Mouse (Mus musculus): ENCODE measurements around the gene Rufy4. TPM values are rescaled to one million over a fixed set of nuclear protein-coding genes. Genes with fewer than 3 reads are reported as not detected.

Gene Rufy4
- 0.31 and 0.42 TPM in 2 replicates for polyA plus RNA-seq (2015; fragmentation: Nextera tagmentation; extraction: Ambion mirVana)

- peak within 1 kb of the TSS; percentile 69 for H3K9ac ChIP-seq (replicated peaks)
- peaks cover 24% of the 10 kb centered on the region for H3K4me1 ChIP-seq (replicated peaks)
- ATAC-seq: peak; percentile 72
- 0% methylated on average over 12 of the region's 12 CpGs for WGBS
- H3K27ac ChIP-seq: no peak within 1 kb of the TSS; the same call in 1 of the 2 replicates
- H3K27me3 ChIP-seq: peaks cover 40% of the 10 kb centered on the region
- H3K36me3 ChIP-seq: no peaks in the 10 kb centered on the region
- H3K9me3 ChIP-seq: no peaks in the 10 kb centered on the region
- peak within 1 kb of the TSS; percentile 91 for H3K4me2 ChIP-seq (replicated peaks)
- H3K4me3 ChIP-seq (replicated peaks): peak within 1 kb of the TSS; percentile 51
These were observed at the start of gene Rufy4 for GRCm38 (mm10) chr1:74124991-74125552. TSS of gene Rufy4 (plus strand) at chr1:74125541.

- no peak overlapping the region for H3K27ac ChIP-seq
- ATAC-seq: no peak
These were observed 49.1 kb upstream of the Rufy4 start for GRCm38 (mm10) chr1:74076230-74076629.

GRCm38 (mm10) chr1:74077353-74077752, 48.0 kb upstream of the Rufy4 start:
- peaks cover 7% of the 10 kb centered on the region; the same call in 1 of the 2 replicates for H3K4me1 ChIP-seq (replicated peaks)
- H3K9me3 ChIP-seq: no peaks in the 10 kb centered on the region
- no peak overlapping the region for H3K4me3 ChIP-seq (replicated peaks)
- no peaks in the 10 kb centered on the region for H3K27me3 ChIP-seq
- no peak overlapping the region for H3K4me2 ChIP-seq (replicated peaks)
- H3K27ac ChIP-seq: no peak overlapping the region
- no peaks in the 10 kb centered on the region for H3K36me3 ChIP-seq
- no peak for ATAC-seq
- H3K9ac ChIP-seq (replicated peaks): no peak overlapping the region
- WGBS: 14% methylated on average over 2 of the region's 2 CpGs

More at GRCm38 (mm10) chr1:74076230-74076629, 49.1 kb upstream of the Rufy4 start:
- Histone ChIP-seq H3K9ac (replicated peaks) (no peak overlapping the region), H3K4me3 (replicated peaks) (no peak overlapping the region), H3K4me1 (replicated peaks) (no peaks in the 10 kb centered on the region), H3K36me3 (no peaks in the 10 kb centered on the region), H3K27me3 (no peaks in the 10 kb centered on the region), H3K9me3 (no peaks in the 10 kb centered on the region), H3K4me2 (replicated peaks) (no peak overlapping the region)
- WGBS: 90% methylated on average over 4 of the region's 4 CpGs

- Histone ChIP-seq H3K9ac (replicated peaks) (no peak overlapping the region), H3K4me2 (replicated peaks) (no peak overlapping the region), H3K27me3 (no peaks in the 10 kb centered on the region), H3K27ac (peak overlapping the region; percentile 32; the same call in 1 of the 2 replicates), H3K9me3 (no peaks in the 10 kb centered on the region), H3K36me3 (no peaks in the 10 kb centered on the region), H3K4me1 (replicated peaks) (peaks cover 14% of the 10 kb centered on the region; the same call in 1 of the 2 replicates), H3K4me3 (replicated peaks) (no peak overlapping the region)
- 59% methylated on average over 2 of the region's 2 CpGs for WGBS
- ATAC-seq: no peak
These were observed 43.8 kb upstream of the Rufy4 start for GRCm38 (mm10) chr1:74081573-74081989.

- peaks cover 14% of the 10 kb centered on the region; the same call in 1 of the 2 replicates for H3K4me1 ChIP-seq (replicated peaks)
- H3K9me3 ChIP-seq: no peaks in the 10 kb centered on the region
- H3K27ac ChIP-seq: no peak overlapping the region
- no peak overlapping the region for H3K4me3 ChIP-seq (replicated peaks)
- H3K4me2 ChIP-seq (replicated peaks): no peak overlapping the region
- H3K9ac ChIP-seq (replicated peaks): no peak overlapping the region
- ATAC-seq: no peak
- no peaks in the 10 kb centered on the region for H3K27me3 ChIP-seq
- WGBS: 17% methylated on average over 6 of the region's 6 CpGs
- no peaks in the 10 kb centered on the region for H3K36me3 ChIP-seq
These were observed 42.4 kb upstream of the Rufy4 start for GRCm38 (mm10) chr1:74082841-74083463.

- ATAC-seq: no peak
- H3K4me2 ChIP-seq (replicated peaks): no peak overlapping the region
- no peak overlapping the region for H3K4me3 ChIP-seq (replicated peaks)
- H3K9me3 ChIP-seq: no peaks in the 10 kb centered on the region
- 62% methylated on average over 6 of the region's 6 CpGs for WGBS
- H3K4me1 ChIP-seq (replicated peaks): peaks cover 14% of the 10 kb centered on the region; the same call in 1 of the 2 replicates
- H3K27me3 ChIP-seq: no peaks in the 10 kb centered on the region
- H3K27ac ChIP-seq: no peak overlapping the region
- no peak overlapping the region for H3K9ac ChIP-seq (replicated peaks)
- H3K36me3 ChIP-seq: no peaks in the 10 kb centered on the region
These were observed 41.2 kb upstream of the Rufy4 start for GRCm38 (mm10) chr1:74084065-74084705.

- Histone ChIP-seq H3K27me3 (no peaks in the 10 kb centered on the region), H3K36me3 (no peaks in the 10 kb centered on the region), H3K9me3 (no peaks in the 10 kb centered on the region), H3K4me3 (replicated peaks) (no peak overlapping the region), H3K27ac (no peak overlapping the region), H3K9ac (replicated peaks) (no peak overlapping the region), H3K4me2 (replicated peaks) (no peak overlapping the region), H3K4me1 (replicated peaks) (peaks cover 14% of the 10 kb centered on the region; the same call in 1 of the 2 replicates)
- 52% methylated on average over 5 of the region's 5 CpGs for WGBS
- no peak for ATAC-seq
These were observed 40.6 kb upstream of the Rufy4 start for GRCm38 (mm10) chr1:74084752-74085151.

GRCm38 (mm10) chr1:74085566-74085965, 39.8 kb upstream of the Rufy4 start:
- 90% methylated on average over 7 of the region's 7 CpGs for WGBS
- H3K27ac ChIP-seq: no peak overlapping the region

GRCm38 (mm10) chr1:74088569-74088968, 36.8 kb upstream of the Rufy4 start:
- H3K9me3 ChIP-seq: no peaks in the 10 kb centered on the region
- no peak overlapping the region for H3K4me2 ChIP-seq (replicated peaks)
- H3K36me3 ChIP-seq: no peaks in the 10 kb centered on the region
- H3K4me1 ChIP-seq (replicated peaks): peaks cover 21% of the 10 kb centered on the region
- no peak overlapping the region for H3K4me3 ChIP-seq (replicated peaks)
- no peak overlapping the region for H3K27ac ChIP-seq
- H3K9ac ChIP-seq (replicated peaks): no peak overlapping the region
- no peak for ATAC-seq
- 79% methylated on average over 1 of the region's 1 CpGs for WGBS
- no peaks in the 10 kb centered on the region for H3K27me3 ChIP-seq

More at GRCm38 (mm10) chr1:74085566-74085965, 39.8 kb upstream of the Rufy4 start:
- no peak overlapping the region for H3K4me3 ChIP-seq (replicated peaks)
- H3K9ac ChIP-seq (replicated peaks): no peak overlapping the region
- ATAC-seq: no peak
- no peaks in the 10 kb centered on the region for H3K9me3 ChIP-seq
- H3K4me1 ChIP-seq (replicated peaks): peaks cover 14% of the 10 kb centered on the region; the same call in 1 of the 2 replicates
- no peaks in the 10 kb centered on the region for H3K36me3 ChIP-seq
- H3K27me3 ChIP-seq: no peaks in the 10 kb centered on the region
- no peak overlapping the region for H3K4me2 ChIP-seq (replicated peaks)

GRCm38 (mm10) chr1:74090329-74090728, 35.0 kb upstream of the Rufy4 start:
- no peaks in the 10 kb centered on the region for H3K36me3 ChIP-seq
- no peaks in the 10 kb centered on the region for H3K9me3 ChIP-seq
- no peak overlapping the region for H3K9ac ChIP-seq (replicated peaks)
- no peak overlapping the region for H3K4me2 ChIP-seq (replicated peaks)
- 63% methylated on average over 7 of the region's 7 CpGs for WGBS
- no peak overlapping the region for H3K4me3 ChIP-seq (replicated peaks)
- H3K27ac ChIP-seq: no peak overlapping the region
- ATAC-seq: no peak
- H3K4me1 ChIP-seq (replicated peaks): peaks cover 20% of the 10 kb centered on the region
- 0 out of 2 replicates have a peak, but pooled peaks cover under 1% of the 10 kb centered on the region for H3K27me3 ChIP-seq

GRCm38 (mm10) chr1:74091138-74091537, 34.2 kb upstream of the Rufy4 start:
- H3K36me3 ChIP-seq: no peaks in the 10 kb centered on the region
- H3K9ac ChIP-seq (replicated peaks): no peak overlapping the region
- WGBS: 18% methylated on average over 7 of the region's 7 CpGs
- peaks cover 9% of the 10 kb centered on the region for H3K27me3 ChIP-seq
- H3K27ac ChIP-seq: no peak overlapping the region
- H3K4me2 ChIP-seq (replicated peaks): no peak overlapping the region
- 0 out of 2 replicates have a peak, but pooled peaks have one; percentile 12 for ATAC-seq
- peaks cover 26% of the 10 kb centered on the region for H3K4me1 ChIP-seq (replicated peaks)
- H3K9me3 ChIP-seq: no peaks in the 10 kb centered on the region
- H3K4me3 ChIP-seq (replicated peaks): no peak overlapping the region

GRCm38 (mm10) chr1:74091611-74092224, 33.6 kb upstream of the Rufy4 start:
- Histone ChIP-seq H3K27ac (no peak overlapping the region), H3K4me2 (replicated peaks) (no peak overlapping the region), H3K4me1 (replicated peaks) (peaks cover 29% of the 10 kb centered on the region), H3K27me3 (peaks cover 14% of the 10 kb centered on the region), H3K36me3 (no peaks in the 10 kb centered on the region), H3K9ac (replicated peaks) (no peak overlapping the region), H3K4me3 (replicated peaks) (no peak overlapping the region), H3K9me3 (no peaks in the 10 kb centered on the region)
- WGBS: 47% methylated on average over 6 of the region's 6 CpGs
- ATAC-seq: no peak

All from midbrain, embryonic 13.5 days (tissue).